ENCODE assay signal across 23 mouse cellular contexts in the genomic region with DNA sequence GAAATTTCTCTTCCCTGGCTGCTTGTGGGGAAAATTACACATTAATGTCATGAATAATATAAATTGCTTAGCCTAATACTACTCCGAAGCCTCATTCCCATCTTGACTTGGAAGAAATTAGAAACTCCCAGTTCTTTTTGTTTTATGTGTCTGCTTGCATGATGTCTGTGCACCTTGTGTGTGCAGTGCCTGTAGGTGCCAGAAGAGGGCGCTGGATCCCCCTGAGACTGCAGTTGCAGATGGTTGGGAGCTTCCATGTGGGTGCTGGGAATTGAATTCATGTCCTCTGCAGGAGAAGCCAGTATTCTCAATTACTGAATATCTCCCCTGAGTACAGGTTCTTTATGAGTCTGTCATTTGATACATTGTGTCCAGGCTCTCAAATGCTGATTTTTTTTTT.
DNase-seq lines count a peak whose midpoint lies in the region; ATAC-seq and TF ChIP-seq lines count a peak whose summit lies in the region.
"Had no signal": no experiment of that assay in that cellular context is flagged by ENCODE, and none has a peak within 500 bp of the region (broad histone marks: within the 10 kb centered on the region; RNA-seq: fewer than 3 reads in every experiment).

No protein-coding gene starts in this region.

- no peaks in the 10 kb centered on the region for H3K79me2 ChIP-seq in liver, adult 2 months (ENCODE audit: control insufficient read depth, insufficient read depth, low read length)

- WGBS in hindbrain, postnatal 0 days: 59% methylated on average over 2 of the region's 2 CpGs
- 63% methylated on average over 2 of the region's 2 CpGs for WGBS in hindbrain, embryonic 12.5 days
- WGBS in liver, adult 2 months: 71% methylated on average over 2 of the region's 2 CpGs

- H3K27ac ChIP-seq in hindbrain, postnatal 0 days: no peak overlapping the region
- no peak overlapping the region for H3K27ac ChIP-seq in hindbrain, embryonic 12.5 days
- no peak overlapping the region for H3K27ac ChIP-seq in liver, adult 2 months (replicated peaks; ENCODE audit: insufficient read depth, low read depth, low read length)
- H3K27ac ChIP-seq: embryonic facial prominence, embryonic 15.5 days; hindbrain, embryonic 13.5 days; limb, embryonic 10.5 days; lung, embryonic 15.5 days; macrophage; stomach, embryonic 15.5 days had no signal

- H3K4me1 ChIP-seq in hindbrain, postnatal 0 days (ENCODE audit: insufficient read depth, low read length): no peaks in the 10 kb centered on the region
- no peaks in the 10 kb centered on the region for H3K4me1 ChIP-seq in hindbrain, embryonic 12.5 days
- no peaks in the 10 kb centered on the region for H3K4me1 ChIP-seq in liver, adult 2 months (ENCODE audit: control insufficient read depth, insufficient read depth, low read length)
- H3K4me1 ChIP-seq in E14TG2a.4 (replicated peaks; ENCODE audit: low read depth, low read length): peaks cover 16% of the 10 kb centered on the region
- H3K4me1 ChIP-seq: hindbrain, embryonic 13.5 days; limb, embryonic 10.5 days; lung, embryonic 15.5 days; stomach, embryonic 15.5 days had no signal

- H3K4me2 ChIP-seq in hindbrain, postnatal 0 days (ENCODE audit: low read depth, low read length): no peak overlapping the region
- H3K4me2 ChIP-seq in hindbrain, embryonic 12.5 days (replicated peaks): no peak overlapping the region
- H3K4me2 ChIP-seq: embryonic facial prominence, embryonic 15.5 days; hindbrain, embryonic 13.5 days; liver, embryonic 11.5 days; lung, embryonic 15.5 days; stomach, embryonic 15.5 days had no signal

- H3K9me3 ChIP-seq in hindbrain, postnatal 0 days (ENCODE audit: low read length): no peaks in the 10 kb centered on the region
- H3K9me3 ChIP-seq in hindbrain, embryonic 12.5 days (replicated peaks): no peaks in the 10 kb centered on the region; the same call in 1 of the 2 replicates
- H3K9me3 ChIP-seq in E14TG2a.4 (ENCODE audit: low read length): peaks cover 8% of the 10 kb centered on the region; the same call in 1 of the 2 replicates
- H3K9me3 ChIP-seq: embryonic facial prominence, embryonic 15.5 days; hindbrain, embryonic 13.5 days; limb, embryonic 10.5 days; lung, embryonic 15.5 days; stomach, embryonic 15.5 days had no signal

- no peaks in the 10 kb centered on the region for H3K27me3 ChIP-seq in hindbrain, postnatal 0 days (ENCODE audit: insufficient read depth, low read length)
- H3K27me3 ChIP-seq in hindbrain, embryonic 12.5 days: no peaks in the 10 kb centered on the region
- no peaks in the 10 kb centered on the region for H3K27me3 ChIP-seq in liver, adult 2 months (ENCODE audit: control insufficient read depth, insufficient read depth, low read length)
- no peaks in the 10 kb centered on the region for H3K27me3 ChIP-seq in E14TG2a.4 (ENCODE audit: insufficient read depth, low read length)
- H3K27me3 ChIP-seq: embryonic facial prominence, embryonic 15.5 days; hindbrain, embryonic 13.5 days; lung, embryonic 15.5 days; stomach, embryonic 15.5 days had no signal

- ATAC-seq in hindbrain, postnatal 0 days: no peak
- no peak for ATAC-seq in hindbrain, embryonic 12.5 days (ENCODE audit: low FRiP score)
- ATAC-seq: CD4-positive, CD25-positive, alpha-beta regulatory T cell, adult 4 months; inflammation-experienced regulatory T-cells, adult 6 months; midbrain, embryonic 16.5 days had no signal

- TF ChIP-seq CTCF in hindbrain, postnatal 0 days (IDR thresholded peaks at IDR 0.05; ENCODE audit: low read depth): peak; percentile 28; the same call in 1 of the 2 replicates
- TF ChIP-seq CTCF in liver, adult 2 months (IDR thresholded peaks at IDR 0.05; ENCODE audit: low read depth, low read length): peak; percentile 26
- TF ChIP-seq CTCF in E14TG2a.4 (conservative IDR thresholded peaks at IDR 0.05; ENCODE audit: low read length): peak; percentile 67

- no peak for DNase-seq in hindbrain, postnatal 0 days (ENCODE audit: low spot score)
- no peak for DNase-seq in liver, adult 2 months (ENCODE audit: extremely low read depth, low read depth, low spot score)
- DNase-seq in liver: no peak
- DNase-seq in ZHBTc4 (ENCODE audit: low read depth, low spot score): peak; percentile 57
- DNase-seq in urinary bladder, adult 18-20 months (ENCODE audit: low spot score in 2 of 2): no peak
- DNase-seq: adrenal gland, postnatal 10 days; cerebellum, adult 9-10 months; gastrocnemius, postnatal 25 days; heart, adult 18-20 months; kidney, postnatal 36 days; layer of hippocampus, adult 9-11 months had no signal

- no peaks in the 10 kb centered on the region for H3K36me3 ChIP-seq in hindbrain, postnatal 0 days (ENCODE audit: insufficient read depth, low read length)
- no peaks in the 10 kb centered on the region for H3K36me3 ChIP-seq in hindbrain, embryonic 12.5 days
- no peaks in the 10 kb centered on the region for H3K36me3 ChIP-seq in liver, adult 2 months (ENCODE audit: control insufficient read depth, insufficient read depth, low read length)
- H3K36me3 ChIP-seq in E14TG2a.4 (ENCODE audit: insufficient read depth, low read length): no peaks in the 10 kb centered on the region
- H3K36me3 ChIP-seq: embryonic facial prominence, embryonic 15.5 days; hindbrain, embryonic 13.5 days; limb, embryonic 10.5 days; lung, embryonic 15.5 days; stomach, embryonic 15.5 days had no signal

- H3K4me3 ChIP-seq in hindbrain, postnatal 0 days (ENCODE audit: low read length): no peak overlapping the region
- no peak overlapping the region for H3K4me3 ChIP-seq in hindbrain, embryonic 12.5 days
- H3K4me3 ChIP-seq in liver, adult 2 months (ENCODE audit: insufficient read depth, low read depth, low read length): no peak overlapping the region
- no peak overlapping the region for H3K4me3 ChIP-seq in E14TG2a.4 (replicated peaks; ENCODE audit: low read length)
- H3K4me3 ChIP-seq: embryonic facial prominence, embryonic 15.5 days; hindbrain, embryonic 13.5 days; limb, embryonic 10.5 days; lung, embryonic 15.5 days; stomach, embryonic 15.5 days had no signal

- H3K9ac ChIP-seq in hindbrain, postnatal 0 days (replicated peaks; ENCODE audit: low read length): no peak overlapping the region
- no peak overlapping the region for H3K9ac ChIP-seq in hindbrain, embryonic 12.5 days
- H3K9ac ChIP-seq in liver, adult 2 months (ENCODE audit: low read depth, low read length): no peak overlapping the region
- H3K9ac ChIP-seq: embryonic facial prominence, embryonic 15.5 days; hindbrain, embryonic 13.5 days; lung, embryonic 15.5 days; stomach, embryonic 15.5 days had no signal

- TF ChIP-seq POLR2A in liver, adult 2 months (IDR thresholded peaks at IDR 0.05; ENCODE audit: extremely low read depth, insufficient read depth, low read length): no peak
